Mouse (Mus musculus) Patski (cell line): ENCODE measurements around the gene Zfp605. TPM values are rescaled to one million over a fixed set of nuclear protein-coding genes. Genes with fewer than 3 reads are reported as not detected.
A peak's percentile ranks its signal among the peaks of the same experiment; 100 is the strongest.

Experiments used
- ATAC-seq: fragments of 100-300 bp; one replicate; pipeline ENCODE4 v1.8.0; 2021
- CTCF ChIA-PET: fragments of 350-600 bp; sonication (Branson Sonifier 250); formaldehyde crosslinking; loops from one replicate; lab custom pipeline; 2022; ENCODE audit warnings: inconsistent platforms; lab: Charles Lee
- POLR2A ChIA-PET: fragments of 350-600 bp; sonication (Branson Sonifier 250); formaldehyde crosslinking; loops from one replicate; lab custom pipeline; 2022; ENCODE audit warnings: antibody characterized with exemption, inconsistent platforms; lab: Charles Lee
- DNase-seq: peaks from one replicate; pipeline ENCODE4 v3.0.0-alpha.2; 2011; ENCODE audit warnings: low read depth, low spot score
- H3K27me3 ChIP-seq: fragments of 371-371 bp; one replicate; pipeline ENCODE4 v1.5.1; 2021
- CTCF ChIP-seq: fragments of 100-300 bp; IDR thresholded peaks from one replicate; pipeline ENCODE4 v1.5.1; 2021
- in situ Hi-C: fragments of 300-500 bp; cut with MboI; formaldehyde crosslinking; loops from 3 replicates; pipeline ENCODE4 v1.11.1; 2018; ENCODE audit warnings: low pct_unique_long_range_greater_than_20kb, mixed read lengths
- polyA plus RNA-seq: library from polyadenylated mRNA; unstranded; gene quantifications from one replicate; pipeline ENCODE4 v1.2.3, GENCODE M21; 2021

Gene Zfp605
- polyA plus RNA-seq, 1 experiment from 2014 or later, result 12.6 TPM

- ChIA-PET CTCF (interaction anchor here (2.1 kb wide), 1 partner anchor 12 kb away, joined by 6 read pairs; no protein-coding TSS in a partner anchor), POLR2A (no interaction called here)
- in situ Hi-C loops, result no loop called here
- no peaks in the 10 kb centered on the region for H3K27me3 ChIP-seq
- DNase-seq (no peak), ATAC-seq (no peak)
- TF ChIP-seq CTCF, result no peak
Observed at GRCm38 (mm10) chr5:110169374-110169773, 59.5 kb downstream of the Zfp605 start.

- in situ Hi-C loops, result no loop called here
- POLR2A ChIA-PET, result interaction anchor here (0.6 to 1.6 kb wide), 2 partner anchors 11 to 30 kb away, joined by 3 to 8 read pairs; no protein-coding TSS in a partner anchor
- no peaks in the 10 kb centered on the region for H3K27me3 ChIP-seq
- no peak for TF ChIP-seq CTCF
- DNase-seq, result peak; percentile 75
- peak; percentile 94 for ATAC-seq
- CTCF ChIA-PET, result interaction anchor here (1.4 to 2.4 kb wide), 2 partner anchors 9 to 10 kb away, joined by 6 to 11 read pairs; no protein-coding TSS in a partner anchor
Observed at GRCm38 (mm10) chr5:110176362-110177020, 66.6 kb downstream of the Zfp605 start, which contains the start of gene Golga3. TSS of gene Golga3 (plus strand) at chr5:110176701.

GRCm38 (mm10) chr5:110177021-110177420 is 67.1 kb downstream of the Zfp605 start:
- no peaks in the 10 kb centered on the region for H3K27me3 ChIP-seq
- CTCF ChIA-PET, result no interaction called here
- in situ Hi-C loops, result no loop called here
- DNase-seq, result no peak
- peak; percentile 28 for ATAC-seq
- TF ChIP-seq CTCF, result no peak
- POLR2A ChIA-PET, result interaction anchor here (0.6 kb wide), 2 partner anchors 29 to 487 kb away, joined by 3 read pairs; no protein-coding TSS in a partner anchor

GRCm38 (mm10) chr5:110178628-110179027 is 68.7 kb downstream of the Zfp605 start:
- ChIA-PET POLR2A (interaction anchor here (0.6 to 0.7 kb wide), 2 partner anchors 67 to 72 kb away, joined by 3 to 4 read pairs; no protein-coding TSS in a partner anchor), CTCF (interaction anchor here (0.7 to 0.9 kb wide), 2 partner anchors 8 to 106 kb away, joined by 3 read pairs; no protein-coding TSS in a partner anchor)
- no peak for TF ChIP-seq CTCF
- DNase-seq (no peak), ATAC-seq (no peak)
- no peaks in the 10 kb centered on the region for H3K27me3 ChIP-seq
- in situ Hi-C loops, result no loop called here

Other genes with a start within 250 kb of the Zfp605 start
- 8.8 TPM for gene Gm15446, start 186.7 kb upstream of the Zfp605 start, polyA plus RNA-seq
- gene Zfp932, start 113.6 kb upstream of the Zfp605 start, polyA plus RNA-seq, result 9.0 TPM
- 8.2 TPM for gene Gm17655, start 37.6 kb upstream of the Zfp605 start, polyA plus RNA-seq
- gene Gm35315, start 15.7 kb upstream of the Zfp605 start, polyA plus RNA-seq, result 0.64 TPM
- gene Plcxd1, start 10.1 kb upstream of the Zfp605 start, polyA plus RNA-seq, result 1.6 TPM
- gene Gtpbp6, start 1.9 kb upstream of the Zfp605 start, polyA plus RNA-seq, result 56.8 TPM
- 43.4 TPM for gene Chfr, start 25.8 kb downstream of the Zfp605 start, polyA plus RNA-seq
- 33.5 TPM for gene Golga3, start 66.6 kb downstream of the Zfp605 start, polyA plus RNA-seq
- 40.2 TPM for gene Ankle2, start 120.9 kb downstream of the Zfp605 start, polyA plus RNA-seq
- 65.6 TPM for gene Pgam5, start 159.8 kb downstream of the Zfp605 start, polyA plus RNA-seq
- gene Pxmp2, start 176.1 kb downstream of the Zfp605 start, polyA plus RNA-seq, result 8.2 TPM
- gene Pole, start 176.2 kb downstream of the Zfp605 start, polyA plus RNA-seq, result 20.3 TPM
- 0.23 TPM for gene P2rx2, start 233.1 kb downstream of the Zfp605 start, polyA plus RNA-seq
- gene Lrcol1, start 234.6 kb downstream of the Zfp605 start, polyA plus RNA-seq, result not detected